Comparison of ENCODE assay signal across 26 mouse cellular contexts in the genomic region with DNA sequence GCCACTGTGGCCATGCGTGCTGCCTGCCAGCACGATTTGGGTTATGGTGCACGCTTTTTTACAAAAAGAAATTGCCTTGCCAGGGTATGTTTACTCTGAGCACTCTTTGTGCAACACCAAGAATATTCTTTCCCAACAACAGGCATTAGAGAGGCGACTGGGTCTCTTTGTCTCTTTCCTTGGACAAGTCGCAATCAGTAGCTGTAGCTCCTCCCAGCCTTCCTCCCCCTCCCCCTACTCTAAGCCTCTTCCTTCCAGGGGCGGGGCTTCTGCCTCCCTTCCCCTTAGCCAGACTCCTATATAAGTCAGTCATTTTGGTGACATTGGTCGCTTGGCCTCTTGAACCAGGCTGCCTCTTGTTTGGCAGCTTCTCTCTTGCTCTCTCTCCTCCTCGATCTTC. TPM values are rescaled to one million over a fixed set of nuclear protein-coding genes. Genes with fewer than 3 reads are reported as not detected.
DNase-seq lines count a peak whose midpoint lies in the region; ATAC-seq and TF ChIP-seq lines count a peak whose summit lies in the region.
"Had no signal": no experiment of that assay in that cellular context is flagged by ENCODE, and none has a peak within 500 bp of the region (broad histone marks: within the 10 kb centered on the region; RNA-seq: fewer than 3 reads in every experiment).

No protein-coding gene starts in this region.

- no peak overlapping the region for H3K9ac ChIP-seq in liver, embryonic 11.5 days (ENCODE audit: low read depth, low read length)
- H3K9ac ChIP-seq in ES-E14 (ENCODE audit: insufficient read depth, low read depth, low read length, poor library complexity, severe bottlenecking): no peak overlapping the region
- 0 out of 2 replicates have a peak overlapping the region, but pooled peaks have one; percentile 8 for H3K9ac ChIP-seq in liver, embryonic 13.5 days
- H3K9ac ChIP-seq: embryonic facial prominence, embryonic 15.5 days; midbrain, embryonic 13.5 days had no signal

- no peaks in the 10 kb centered on the region for H3K36me3 ChIP-seq in liver, embryonic 11.5 days (ENCODE audit: control insufficient read depth, insufficient read depth, low read length)
- no peaks in the 10 kb centered on the region for H3K36me3 ChIP-seq in ES-E14 (ENCODE audit: control insufficient read depth, insufficient read depth, low read length, poor library complexity, severe bottlenecking)
- no peaks in the 10 kb centered on the region for H3K36me3 ChIP-seq in liver, embryonic 13.5 days
- no peaks in the 10 kb centered on the region for H3K36me3 ChIP-seq in forebrain, embryonic 10.5 days (replicated peaks)
- H3K36me3 ChIP-seq: embryonic facial prominence, embryonic 15.5 days; G1E; hindbrain, embryonic 10.5 days; midbrain, embryonic 13.5 days had no signal

- no peak overlapping the region for H3K27ac ChIP-seq in liver, embryonic 11.5 days (ENCODE audit: low read depth, low read length)
- H3K27ac ChIP-seq in ES-E14 (ENCODE audit: insufficient read depth, low read depth, low read length, poor library complexity, severe bottlenecking): no peak overlapping the region
- H3K27ac ChIP-seq in liver, embryonic 13.5 days: peak overlapping the region; percentile 52; the same call in 1 of the 2 replicates
- H3K27ac ChIP-seq in forebrain, embryonic 10.5 days: no peak overlapping the region
- H3K27ac ChIP-seq: embryonic facial prominence, embryonic 15.5 days; gastrocnemius, adult 2 months; hindbrain, embryonic 10.5 days; midbrain, embryonic 13.5 days had no signal

- no peaks in the 10 kb centered on the region for H3K9me3 ChIP-seq in liver, embryonic 11.5 days (ENCODE audit: control insufficient read depth, low read length)
- no peaks in the 10 kb centered on the region for H3K9me3 ChIP-seq in ES-E14 (ENCODE audit: control insufficient read depth, insufficient read depth, low read depth, low read length)
- H3K9me3 ChIP-seq in liver, embryonic 13.5 days (replicated peaks): no peaks in the 10 kb centered on the region
- no peaks in the 10 kb centered on the region for H3K9me3 ChIP-seq in forebrain, embryonic 10.5 days
- H3K9me3 ChIP-seq: embryonic facial prominence, embryonic 15.5 days; G1E; hindbrain, embryonic 10.5 days; midbrain, embryonic 13.5 days had no signal

- H3K27me3 ChIP-seq in liver, embryonic 11.5 days (replicated peaks; ENCODE audit: control insufficient read depth, insufficient read depth, low read length): no peaks in the 10 kb centered on the region
- 0 out of 2 replicates have a peak, but pooled peaks cover 5% of the 10 kb centered on the region for H3K27me3 ChIP-seq in liver, embryonic 13.5 days
- H3K27me3 ChIP-seq in forebrain, embryonic 10.5 days (ENCODE audit: poor library complexity, severe bottlenecking): no peaks in the 10 kb centered on the region
- H3K27me3 ChIP-seq: embryonic facial prominence, embryonic 15.5 days; midbrain, embryonic 13.5 days had no signal

- ATAC-seq in liver, embryonic 11.5 days (replicated peaks; ENCODE audit: low FRiP score): no peak
- no peak for ATAC-seq in liver, embryonic 13.5 days (ENCODE audit: low read depth)
- ATAC-seq: midbrain, embryonic 13.5 days had no signal

- peak; percentile 52 for DNase-seq in liver
- DNase-seq in liver, embryonic 11.5 days (ENCODE audit: low spot score): no peak
- peak; percentile 51 for DNase-seq in ES-E14 (ENCODE audit: low read depth, low spot score)
- peak; percentile 86 for DNase-seq in adipocyte (ENCODE audit: low spot score)
- peak; percentile 44 for DNase-seq in liver, embryonic 13.5 days
- no peak for DNase-seq in kidney, adult 8-10 months
- no peak for DNase-seq in forebrain, embryonic 10.5 days (ENCODE audit: extremely low spot score, low spot score)
- no peak for DNase-seq in thymus, adult 18-20 months
- DNase-seq: cerebellum, adult 9-10 months; gastrocnemius, adult 2 months; heart, adult 18-20 months; kidney, adult 11 months; kidney, postnatal 14 days; thymus, postnatal 4 days had no signal

- H3K4me2 ChIP-seq in liver, embryonic 11.5 days: no peak overlapping the region
- H3K4me2 ChIP-seq in liver, embryonic 13.5 days: no peak overlapping the region
- H3K4me2 ChIP-seq: embryonic facial prominence, embryonic 15.5 days; midbrain, embryonic 13.5 days had no signal

- H3K4me3 ChIP-seq in liver, embryonic 11.5 days (ENCODE audit: low read depth, low read length): no peak overlapping the region
- peak overlapping the region; percentile 2 to 55; a peak in 3 of 4 replicates for H3K4me3 ChIP-seq in ES-E14 (ENCODE audit: insufficient read depth in 1 of 2, low read depth in 1 of 2, low read length in 2 of 2, poor library complexity in 1 of 2, severe bottlenecking in 1 of 2)
- H3K4me3 ChIP-seq in liver, embryonic 13.5 days (replicated peaks): no peak overlapping the region
- H3K4me3 ChIP-seq in forebrain, embryonic 10.5 days: no peak overlapping the region
- H3K4me3 ChIP-seq: embryonic facial prominence, embryonic 15.5 days; gastrocnemius, adult 2 months; hindbrain, embryonic 10.5 days; midbrain, embryonic 13.5 days had no signal

- WGBS in liver, embryonic 11.5 days: 55% methylated on average over 8 of the region's 8 CpGs
- 59% methylated on average over 8 of the region's 8 CpGs for WGBS in liver, embryonic 13.5 days (ENCODE audit: insufficient replicate concordance)
- WGBS in forebrain, embryonic 10.5 days: 66% methylated on average over 8 of the region's 8 CpGs

- H3K4me1 ChIP-seq in liver, embryonic 11.5 days (replicated peaks; ENCODE audit: control insufficient read depth, insufficient read depth, low read length): peaks cover 19% of the 10 kb centered on the region
- peaks cover 0 to 6% of the 10 kb centered on the region in 2 experiments; a peak in 1 of 4 replicates for H3K4me1 ChIP-seq in ES-E14 (ENCODE audit: control insufficient read depth in 2 of 2, insufficient read depth in 2 of 2, low read length in 2 of 2, poor library complexity in 1 of 2)
- H3K4me1 ChIP-seq in liver, embryonic 13.5 days (replicated peaks): peaks cover 66% of the 10 kb centered on the region
- peaks cover 5% of the 10 kb centered on the region for H3K4me1 ChIP-seq in forebrain, embryonic 10.5 days
- H3K4me1 ChIP-seq: embryonic facial prominence, embryonic 15.5 days had no signal

- in situ Hi-C loops in ES-E14 (cut with MboI; ENCODE audit: low sequenced_read_pairs in 2 of 2, unreplicated experiment in 2 of 2): no loop called here

TF ChIP-seq in ES-E14, 5 proteins besides CTCF, POLR2A, EP300 and RAD21:
- TF ChIP-seq ZC3H11A (IDR thresholded peaks at IDR 0.05; ENCODE audit: borderline replicate concordance, low read depth, low read length): no peak
- no peak for TF ChIP-seq MAFK (IDR thresholded peaks at IDR 0.05; ENCODE audit: insufficient read depth, low read depth, low read length)
- no peak for TF ChIP-seq CHD2 (IDR thresholded peaks at IDR 0.05; ENCODE audit: low read depth, low read length)
- TF ChIP-seq HCFC1 (IDR thresholded peaks at IDR 0.05; ENCODE audit: borderline replicate concordance, insufficient read depth, low read length): no peak
- no peak for TF ChIP-seq ZNF384 (IDR thresholded peaks at IDR 0.05; ENCODE audit: low read depth, low read length)

RNA-seq across cellular contexts. Expression of gene 1700017B05Rik, which starts 33.9 kb away (rescaled TPM):
- polyA plus RNA-seq in liver, embryonic 11.5 days (2014; fragmentation: Nextera tagmentation; extraction: Ambion mirVana): 27.0 and 29.5 TPM in 2 replicates
- 21.8 and 35.6 TPM in 2 replicates for total RNA-seq in ES-E14 (2012; rRNA removed)
- polyA plus RNA-seq in liver, embryonic 13.5 days (2015; fragmentation: Nextera tagmentation; extraction: Ambion mirVana): 14.6 and 14.9 TPM in 2 replicates
- 14.8 and 15.6 TPM in 2 replicates for polyA plus RNA-seq in forebrain, embryonic 10.5 days (2016; fragmentation: Nextera tagmentation; extraction: Ambion mirVana)

RNA-seq across cellular contexts. Expression of gene Trcg1, which starts 59.9 kb away (rescaled TPM):
- not detected in 2 replicates for polyA plus RNA-seq in liver, embryonic 11.5 days (2014; fragmentation: Nextera tagmentation; extraction: Ambion mirVana)
- not detected in 2 replicates for total RNA-seq in ES-E14 (2012; rRNA removed)
- not detected in 2 replicates for polyA plus RNA-seq in liver, embryonic 13.5 days (2015; fragmentation: Nextera tagmentation; extraction: Ambion mirVana)
- 0.05 TPM in 1 of 2 replicates, not detected in the other for polyA plus RNA-seq in forebrain, embryonic 10.5 days (2016; fragmentation: Nextera tagmentation; extraction: Ambion mirVana)
- total RNA-seq: common myeloid progenitor, adult 5-6 weeks; gastrocnemius, adult 2 months; heart, adult 18-20 months; layer of hippocampus, adult 8-10 months; left cerebral cortex, postnatal 25 days had no signal
- polyA plus RNA-seq: embryonic facial prominence, embryonic 15.5 days; G1E; heart, embryonic 16.5 days; hindbrain, embryonic 10.5 days; limb, embryonic 14.5 days; midbrain, embryonic 13.5 days; neural tube, embryonic 14.5 days; spleen, adult 2 months; stomach, embryonic 14.5 days had no signal

Comparison
In these comparisons a context has a peak if more than half of its experiments do, and no peak if none do; other contexts are left out.
1. DNase-seq: peak in liver (single experiment), ES-E14 (single experiment), adipocyte (single experiment) and liver, embryonic 13.5 days (single experiment); none in liver, embryonic 11.5 days (single experiment), kidney, adult 8-10 months (0 of 2), forebrain, embryonic 10.5 days (single experiment) and thymus, adult 18-20 months (0 of 2).
2. H3K4me3 ChIP-seq: peak in ES-E14 (2 of 2); none in liver, embryonic 11.5 days (single experiment), liver, embryonic 13.5 days (single experiment) and forebrain, embryonic 10.5 days (single experiment).